Mouse (Mus musculus) stomach, postnatal 0 days (tissue): ENCODE results near the gene Nrxn3.

ENCODE experiments used
- CTCF ChIP-seq: IDR thresholded peaks from 2 replicates; pipeline ENCODE4 v1.5.1; 2016; ENCODE audit warnings: antibody characterized with exemption, low read depth, mild to moderate bottlenecking, moderate library complexity
- EP300 ChIP-seq: optimal IDR thresholded peaks from 2 replicates; pipeline ENCODE3; 2016; ENCODE audit warnings: antibody characterized with exemption

- TF ChIP-seq CTCF (no peak), EP300 (no peak)
Measured at GRCm38 (mm10) chr12:89258879-89259278, 536.2 kb downstream of the Nrxn3 start.
